Mouse (Mus musculus) testis, adult 2 months (tissue): ENCODE measurements around the gene Tec. TPM values are rescaled to one million over a fixed set of nuclear protein-coding genes. Genes with fewer than 3 reads are reported as not detected.

Experiments
- H3K27ac ChIP-seq: fragments of 200-500 bp; 2 replicates; pipeline ENCODE4 v1.5.1; 2012; ENCODE audit warnings: low read depth, low read length; ENCODE audit not compliant: control insufficient read depth, insufficient read depth
- H3K27me3 ChIP-seq: fragments of 200-500 bp; 2 replicates; pipeline ENCODE4 v1.6.1; 2012; ENCODE audit warnings: mild to moderate bottlenecking, low read length, moderate library complexity; ENCODE audit not compliant: control insufficient read depth, insufficient read depth
- H3K36me3 ChIP-seq: fragments of 200-500 bp; 2 replicates; pipeline ENCODE4 v1.6.1; 2012; ENCODE audit warnings: mild to moderate bottlenecking, low read length; ENCODE audit not compliant: control insufficient read depth, insufficient read depth
- H3K4me1 ChIP-seq: fragments of 200-500 bp; 2 replicates; pipeline ENCODE4 v1.6.1; 2012; ENCODE audit warnings: low read length; ENCODE audit not compliant: control insufficient read depth, insufficient read depth
- H3K4me3 ChIP-seq: fragments of 200-500 bp; 2 replicates; pipeline ENCODE4 v1.5.1; 2012; ENCODE audit warnings: low read depth, mild to moderate bottlenecking, low read length, moderate library complexity, mixed read lengths; ENCODE audit not compliant: control insufficient read depth
- CTCF ChIP-seq: fragments of 200-500 bp; IDR thresholded peaks from 2 replicates; pipeline ENCODE4 v1.5.1; 2012; ENCODE audit warnings: low read depth, mild to moderate bottlenecking, inconsistent platforms, low read length, moderate library complexity; ENCODE audit not compliant: control insufficient read depth, insufficient read depth, insufficient replicate concordance
- POLR2A ChIP-seq: fragments of 200-500 bp; IDR thresholded peaks from 2 replicates; pipeline ENCODE4 v1.6.1; 2012; ENCODE audit warnings: low read depth, mild to moderate bottlenecking, inconsistent platforms, low read length, moderate library complexity; ENCODE audit not compliant: control insufficient read depth
- polyA plus RNA-seq: library from polyadenylated mRNA; depleted of rRNA; stranded (reverse); fragments of >200 nt; gene quantifications from 2 replicates; pipeline ENCODE4 v1.2.3, GENCODE M21; 2012; rRNA removed

Gene Tec
- polyA plus RNA-seq, 1 experiment, result 0.77 TPM

DNA sequence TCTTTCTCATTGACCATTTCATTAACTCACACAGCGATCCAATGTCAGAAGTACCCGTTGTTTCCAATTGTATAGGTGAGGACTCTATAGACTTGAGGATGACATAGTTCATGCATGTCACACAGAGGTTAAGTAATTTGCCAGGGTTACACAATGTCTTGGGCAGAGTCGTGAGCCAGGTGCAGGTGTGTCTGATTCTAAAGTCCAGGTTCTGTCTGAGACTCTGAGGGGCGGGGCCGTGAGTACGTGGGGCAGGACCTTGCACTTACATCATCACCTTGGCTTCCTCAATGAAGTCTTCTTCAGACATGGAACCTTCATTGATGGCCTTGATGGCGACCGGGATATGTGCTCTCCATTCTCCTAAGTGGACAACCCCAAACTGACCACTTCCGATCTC lies 158.3 kb downstream of the Tec start:
- peaks cover 8% of the 10 kb centered on the region; the same call in 1 of the 2 replicates for H3K4me1 ChIP-seq
- H3K27me3 ChIP-seq, result no peaks in the 10 kb centered on the region
- no peak for TF ChIP-seq CTCF
- TF ChIP-seq POLR2A, result no peak
- no peaks in the 10 kb centered on the region for H3K36me3 ChIP-seq
- H3K27ac ChIP-seq, result no peak overlapping the region
- H3K4me3 ChIP-seq, result no peak overlapping the region

DNA sequence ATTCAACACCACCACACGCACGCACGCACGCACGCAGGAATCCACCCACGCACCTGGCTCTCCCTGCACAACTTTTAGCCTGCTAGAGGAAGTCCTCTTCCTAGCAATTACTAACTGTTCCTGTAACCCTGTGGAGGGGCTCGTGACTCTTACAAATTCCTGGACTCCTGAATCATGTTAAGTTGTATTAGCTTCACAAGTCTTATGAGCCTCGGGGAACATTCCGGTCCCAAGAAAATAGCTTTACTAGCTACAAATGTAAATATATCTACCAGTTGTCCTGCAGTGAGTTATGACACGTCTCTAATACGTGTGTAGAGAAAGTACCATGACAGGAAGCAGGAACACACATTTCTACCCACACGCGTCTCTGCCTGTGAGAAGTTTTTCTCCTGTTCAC lies 158.8 kb downstream of the Tec start:
- Histone ChIP-seq H3K4me1 (peaks cover 8% of the 10 kb centered on the region; the same call in 1 of the 2 replicates), H3K36me3 (no peaks in the 10 kb centered on the region), H3K27ac (no peak overlapping the region), H3K27me3 (no peaks in the 10 kb centered on the region), H3K4me3 (no peak overlapping the region)
- TF ChIP-seq CTCF (no peak), POLR2A (no peak)

DNA sequence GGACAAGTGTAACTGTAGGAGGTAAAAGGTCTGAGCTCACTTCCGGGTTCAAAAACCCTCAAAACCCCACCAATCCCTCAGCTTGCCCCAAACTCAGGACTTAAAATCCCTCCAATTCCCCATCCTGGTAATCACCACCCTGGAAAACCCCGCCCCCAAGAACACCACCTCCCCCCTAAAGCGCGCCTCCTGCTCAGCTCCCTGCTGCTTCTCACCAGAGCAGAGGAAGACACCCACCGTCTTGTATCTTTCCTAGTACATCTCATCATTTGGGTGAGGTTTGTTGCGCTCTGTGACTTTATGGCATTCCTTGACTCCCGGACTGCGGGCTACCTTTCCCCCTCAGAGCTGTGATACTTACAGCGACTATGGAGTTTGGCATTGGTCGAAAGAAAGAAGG lies 161.6 kb downstream of the Tec start:
- no peak overlapping the region for H3K27ac ChIP-seq
- H3K4me1 ChIP-seq, result peaks cover 8% of the 10 kb centered on the region; the same call in 1 of the 2 replicates
- H3K36me3 ChIP-seq, result no peaks in the 10 kb centered on the region
- TF ChIP-seq CTCF (no peak), POLR2A (no peak)
- H3K27me3 ChIP-seq, result no peaks in the 10 kb centered on the region
- peak overlapping the region; percentile 36 for H3K4me3 ChIP-seq

GRCm38 (mm10) chr5:72706095-72706494 lies 162.2 kb downstream of the Tec start:
- H3K36me3 ChIP-seq, result no peaks in the 10 kb centered on the region
- no peak overlapping the region for H3K27ac ChIP-seq
- H3K4me3 ChIP-seq, result peak overlapping the region; percentile 36
- no peaks in the 10 kb centered on the region for H3K27me3 ChIP-seq
- no peak for TF ChIP-seq CTCF
- no peak for TF ChIP-seq POLR2A
- H3K4me1 ChIP-seq, result peaks cover 8% of the 10 kb centered on the region; the same call in 1 of the 2 replicates

Other genes starting within 250 kb of the Tec start
- 0.23 and 0.35 TPM in 2 replicates for gene Cnga1, start 224.2 kb downstream of the Tec start, polyA plus RNA-seq
- gene Nipal1, start 220.7 kb downstream of the Tec start, polyA plus RNA-seq, result 0.26 and 0.31 TPM in 2 replicates
- 1.2 and 1.7 TPM in 2 replicates for gene Txk, start 115.7 kb downstream of the Tec start, polyA plus RNA-seq
- gene Slain2, start 45.8 kb upstream of the Tec start, polyA plus RNA-seq, result 173 and 180 TPM in 2 replicates
- not detected in 2 replicates for gene Gm10135, start 106.2 kb upstream of the Tec start, polyA plus RNA-seq
- gene Slc10a4, start 138.4 kb upstream of the Tec start, polyA plus RNA-seq, result 0.09 and 0.10 TPM in 2 replicates